Mouse (Mus musculus): ENCODE data around the gene Susd1. TPM values are rescaled to one million over a fixed set of nuclear protein-coding genes. Genes with fewer than 3 reads are reported as not detected.

Gene Susd1
- polyA plus RNA-seq, 1 experiment from 2014 or later: 6.3 TPM

DNA sequence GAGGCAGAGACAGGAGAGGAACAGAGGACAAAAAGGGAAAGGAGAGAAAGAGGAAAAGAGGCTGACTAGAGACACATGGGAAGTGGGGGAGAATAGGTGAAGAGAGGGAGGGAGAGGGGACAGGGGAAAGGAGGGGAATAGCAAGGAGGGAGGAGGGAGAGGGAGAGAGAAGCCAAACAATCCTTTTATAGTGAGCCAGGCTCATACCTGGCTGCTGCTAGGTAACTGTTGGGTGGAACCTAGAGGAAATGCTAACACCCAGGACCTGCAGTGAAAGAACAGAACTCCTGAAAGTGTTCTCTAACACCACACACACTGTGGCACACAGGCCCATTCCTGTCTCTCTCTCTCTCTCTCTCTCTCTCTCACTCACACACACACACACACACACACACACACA, 15.6 kb downstream of the Susd1 start:
- H3K27me3 ChIP-seq (ENCODE audit: insufficient read depth, low read length): no peaks in the 10 kb centered on the region
- 0 out of 2 replicates have a peak, but pooled peaks cover 6% of the 10 kb centered on the region for H3K4me1 ChIP-seq (replicated peaks; ENCODE audit: insufficient read depth, low read length)
- ATAC-seq (replicated peaks; ENCODE audit: low FRiP score, low read depth) (no peak), DNase-seq (ENCODE audit: low spot score) (no peak)
- H3K4me3 ChIP-seq (replicated peaks; ENCODE audit: low read depth, low read length): no peak overlapping the region
- H3K9ac ChIP-seq (ENCODE audit: low read depth, low read length): no peak overlapping the region
- H3K4me2 ChIP-seq (ENCODE audit: low read length): no peak overlapping the region
- H3K36me3 ChIP-seq (ENCODE audit: insufficient read depth, low read length): no peaks in the 10 kb centered on the region
- peak overlapping the region; percentile 32 for H3K27ac ChIP-seq
- H3K9me3 ChIP-seq (replicated peaks; ENCODE audit: low read length): no peaks in the 10 kb centered on the region
- TF ChIP-seq CTCF (IDR thresholded peaks at IDR 0.05; ENCODE audit: low read depth): no peak

DNA sequence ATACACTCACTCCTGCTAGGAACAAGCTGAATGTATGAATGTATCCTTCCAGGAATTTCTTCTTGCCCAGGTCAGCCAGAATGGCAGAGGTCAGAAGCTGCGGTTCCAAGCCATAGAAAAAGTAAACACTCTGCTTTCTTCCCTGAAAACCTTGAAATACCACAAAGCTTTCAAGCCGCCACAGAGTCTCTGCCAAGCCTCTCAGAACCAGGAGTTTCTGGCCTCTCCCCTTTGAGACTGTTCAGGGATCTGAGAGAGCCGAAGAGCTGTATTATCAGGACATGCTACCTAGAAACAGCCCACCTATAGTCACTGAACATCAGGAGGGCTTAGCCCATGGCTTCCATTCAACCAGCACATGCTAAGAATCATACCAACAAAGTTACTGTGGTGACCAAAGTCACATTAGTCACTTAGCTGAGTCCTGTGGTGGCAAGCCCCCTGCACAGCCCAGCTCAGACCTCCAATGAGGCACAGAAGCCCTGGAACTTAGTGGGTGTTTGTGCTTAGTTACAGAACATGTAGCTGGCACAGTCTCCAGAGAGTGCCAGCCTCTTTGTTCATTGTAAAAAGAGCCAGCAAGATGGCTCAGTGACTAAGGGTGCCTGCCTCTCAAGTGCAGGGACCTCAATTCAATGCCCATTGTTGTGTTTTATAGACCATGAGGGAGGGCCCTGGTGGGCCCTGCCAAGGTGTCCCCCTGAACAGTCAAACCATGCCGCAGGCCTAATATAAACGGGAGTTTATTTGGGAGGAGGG, 16.2 kb downstream of the Susd1 start:
- DNase-seq (ENCODE audit: low spot score) (no peak), ATAC-seq (replicated peaks; ENCODE audit: low FRiP score, low read depth) (no peak)
- Histone ChIP-seq H3K9ac (ENCODE audit: low read depth, low read length) (no peak overlapping the region), H3K4me2 (ENCODE audit: low read length) (no peak overlapping the region), H3K4me3 (replicated peaks; ENCODE audit: low read depth, low read length) (no peak overlapping the region), H3K4me1 (replicated peaks; ENCODE audit: insufficient read depth, low read length) (0 out of 2 replicates have a peak, but pooled peaks cover 6% of the 10 kb centered on the region), H3K27ac (peak overlapping the region; percentile 32), H3K27me3 (ENCODE audit: insufficient read depth, low read length) (no peaks in the 10 kb centered on the region), H3K36me3 (ENCODE audit: insufficient read depth, low read length) (no peaks in the 10 kb centered on the region), H3K9me3 (replicated peaks; ENCODE audit: low read length) (no peaks in the 10 kb centered on the region)
- no peak for TF ChIP-seq CTCF (IDR thresholded peaks at IDR 0.05; ENCODE audit: low read depth)
- WGBS: 34% methylated on average over 5 of the region's 5 CpGs

DNA sequence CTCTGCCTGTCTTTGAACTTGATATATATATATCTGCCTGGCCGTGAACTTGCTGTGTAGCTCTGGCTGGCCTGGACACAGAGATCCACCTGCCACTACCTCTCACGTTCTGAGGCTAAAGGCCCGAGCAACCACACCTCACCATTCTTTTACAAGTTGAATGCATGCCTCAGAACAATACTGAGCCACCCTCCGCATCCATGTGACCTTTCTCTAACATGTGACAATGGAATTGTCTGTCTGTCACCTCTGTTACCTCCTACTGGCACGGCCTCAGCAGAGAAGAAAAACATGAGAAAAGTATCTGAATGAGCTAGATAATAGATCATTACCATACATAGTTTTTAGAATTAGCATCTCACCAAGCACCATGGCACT, 17.1 kb downstream of the Susd1 start:
- Histone ChIP-seq H3K9ac (ENCODE audit: low read depth, low read length) (no peak overlapping the region), H3K4me1 (replicated peaks; ENCODE audit: insufficient read depth, low read length) (0 out of 2 replicates have a peak, but pooled peaks cover 6% of the 10 kb centered on the region), H3K4me3 (replicated peaks; ENCODE audit: low read depth, low read length) (no peak overlapping the region), H3K27ac (no peak overlapping the region), H3K36me3 (ENCODE audit: insufficient read depth, low read length) (no peaks in the 10 kb centered on the region), H3K9me3 (replicated peaks; ENCODE audit: low read length) (no peaks in the 10 kb centered on the region), H3K4me2 (ENCODE audit: low read length) (no peak overlapping the region), H3K27me3 (ENCODE audit: insufficient read depth, low read length) (no peaks in the 10 kb centered on the region)
- DNase-seq (ENCODE audit: low spot score) (no peak), ATAC-seq (replicated peaks; ENCODE audit: low FRiP score, low read depth) (no peak)
- no peak for TF ChIP-seq CTCF (IDR thresholded peaks at IDR 0.05; ENCODE audit: low read depth)
- 55% methylated on average over 5 of the region's 5 CpGs for WGBS

DNA sequence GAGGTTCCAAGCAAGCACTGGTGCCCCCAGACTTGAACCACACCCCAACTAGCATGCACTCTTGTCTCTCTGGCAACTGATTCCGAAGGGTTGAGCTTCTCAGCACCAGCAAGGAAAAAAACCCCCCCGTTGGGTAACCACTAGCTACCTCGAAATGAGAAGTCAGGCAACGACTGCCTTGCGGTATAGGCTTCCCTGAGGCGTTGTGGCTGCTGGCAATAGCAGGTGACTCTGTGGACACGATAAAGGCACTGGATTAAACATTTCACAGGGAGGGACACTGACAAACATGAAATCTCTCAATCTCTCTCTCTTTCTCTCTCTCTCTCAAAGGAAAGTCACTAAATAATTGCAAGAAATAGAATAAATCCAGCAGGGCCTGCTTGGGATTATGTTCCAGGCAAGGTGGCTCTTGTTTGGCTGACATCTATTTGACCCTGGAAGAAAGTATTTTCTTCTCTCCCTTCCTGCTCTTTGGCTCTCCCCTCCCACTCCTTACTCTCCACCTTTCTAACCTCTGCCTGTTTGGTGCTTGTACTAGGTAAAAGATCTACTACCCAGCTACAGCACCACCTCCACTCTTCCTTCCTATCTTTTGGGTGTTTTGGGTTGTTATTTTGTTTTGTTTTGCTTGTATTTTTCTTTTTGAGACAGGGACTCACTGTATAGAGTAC, 17.6 kb downstream of the Susd1 start:
- H3K27me3 ChIP-seq (ENCODE audit: insufficient read depth, low read length): no peaks in the 10 kb centered on the region
- H3K9me3 ChIP-seq (replicated peaks; ENCODE audit: low read length): no peaks in the 10 kb centered on the region
- H3K27ac ChIP-seq: peak overlapping the region; percentile 19; the same call in 1 of the 2 replicates
- no peak for DNase-seq (ENCODE audit: low spot score)
- H3K4me1 ChIP-seq (replicated peaks; ENCODE audit: insufficient read depth, low read length): 0 out of 2 replicates have a peak, but pooled peaks cover 6% of the 10 kb centered on the region
- no peak overlapping the region for H3K4me3 ChIP-seq (replicated peaks; ENCODE audit: low read depth, low read length)
- no peak overlapping the region for H3K9ac ChIP-seq (ENCODE audit: low read depth, low read length)
- no peaks in the 10 kb centered on the region for H3K36me3 ChIP-seq (ENCODE audit: insufficient read depth, low read length)
- TF ChIP-seq CTCF (IDR thresholded peaks at IDR 0.05; ENCODE audit: low read depth): no peak
- 59% methylated on average over 7 of the region's 7 CpGs for WGBS
- no peak overlapping the region for H3K4me2 ChIP-seq (ENCODE audit: low read length)
- no peak for ATAC-seq (replicated peaks; ENCODE audit: low FRiP score, low read depth)

DNA sequence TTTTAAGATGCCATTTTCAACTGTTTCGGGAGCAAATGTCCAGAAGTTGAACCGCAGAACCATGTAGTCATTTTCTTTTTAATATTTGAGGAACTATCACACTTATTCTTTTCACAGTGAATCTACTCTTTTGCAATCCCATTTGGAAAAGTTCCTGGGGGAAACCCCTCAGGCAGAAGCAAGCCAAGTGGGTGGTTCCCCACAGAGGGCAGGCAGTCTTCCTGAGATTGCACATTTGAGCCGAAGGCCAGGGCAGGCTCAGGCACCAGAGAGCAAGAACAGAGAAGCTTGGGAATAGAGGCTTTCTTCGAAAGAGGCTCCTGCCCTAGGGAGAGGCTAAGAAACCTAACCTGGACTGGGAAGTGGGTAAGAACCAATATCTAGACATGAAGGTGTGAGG, 19.2 kb downstream of the Susd1 start:
- no peak for DNase-seq (ENCODE audit: low spot score)

DNA sequence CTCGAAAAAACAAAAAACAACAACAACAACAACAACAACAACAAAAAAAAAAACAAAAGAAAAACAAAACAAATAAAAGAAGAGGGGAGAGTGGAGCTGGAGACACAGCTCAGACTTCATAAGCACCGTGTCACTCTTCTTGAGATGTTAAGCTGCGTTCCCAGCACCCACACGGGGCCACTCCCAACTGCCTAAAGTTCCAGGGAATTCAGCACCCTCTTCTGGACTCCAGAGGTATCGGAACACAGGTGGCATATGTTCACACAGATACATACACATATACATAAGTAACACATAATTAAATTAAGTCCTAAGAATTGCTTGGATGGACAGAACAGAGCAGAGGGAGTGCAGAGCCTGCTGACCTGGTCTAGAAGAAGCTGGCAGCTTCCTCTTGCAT, 25.0 kb downstream of the Susd1 start:
- WGBS: 87% methylated on average over 5 of the region's 5 CpGs
- Histone ChIP-seq H3K4me3 (replicated peaks; ENCODE audit: low read depth, low read length) (no peak overlapping the region), H3K27ac (no peak overlapping the region), H3K9ac (ENCODE audit: low read depth, low read length) (no peak overlapping the region), H3K4me2 (ENCODE audit: low read length) (no peak overlapping the region), H3K9me3 (replicated peaks; ENCODE audit: low read length) (no peaks in the 10 kb centered on the region), H3K27me3 (ENCODE audit: insufficient read depth, low read length) (no peaks in the 10 kb centered on the region), H3K36me3 (ENCODE audit: insufficient read depth, low read length) (no peaks in the 10 kb centered on the region), H3K4me1 (replicated peaks; ENCODE audit: insufficient read depth, low read length) (no peaks in the 10 kb centered on the region)
- TF ChIP-seq CTCF (IDR thresholded peaks at IDR 0.05; ENCODE audit: low read depth): no peak
- ATAC-seq (replicated peaks; ENCODE audit: low FRiP score, low read depth) (no peak), DNase-seq (ENCODE audit: low spot score) (no peak)

More for the DNA sequence above, 19.2 kb downstream of the Susd1 start:
- no peak for TF ChIP-seq CTCF (IDR thresholded peaks at IDR 0.05; ENCODE audit: low read depth)
- H3K27ac ChIP-seq: no peak overlapping the region; the same call in 1 of the 2 replicates
- no peak overlapping the region for H3K4me3 ChIP-seq (replicated peaks; ENCODE audit: low read depth, low read length)
- no peaks in the 10 kb centered on the region for H3K9me3 ChIP-seq (replicated peaks; ENCODE audit: low read length)
- no peaks in the 10 kb centered on the region for H3K36me3 ChIP-seq (ENCODE audit: insufficient read depth, low read length)
- ATAC-seq (replicated peaks; ENCODE audit: low FRiP score, low read depth): no peak
- H3K4me2 ChIP-seq (ENCODE audit: low read length): no peak overlapping the region
- 0 out of 2 replicates have a peak, but pooled peaks cover 6% of the 10 kb centered on the region for H3K4me1 ChIP-seq (replicated peaks; ENCODE audit: insufficient read depth, low read length)
- no peak overlapping the region for H3K9ac ChIP-seq (ENCODE audit: low read depth, low read length)
- H3K27me3 ChIP-seq (ENCODE audit: insufficient read depth, low read length): no peaks in the 10 kb centered on the region
- WGBS: 68% methylated on average over 4 of the region's 4 CpGs
